Mouse (Mus musculus): ENCODE data around the gene Baz1a.
A peak's percentile ranks its signal among the peaks of the same experiment; 100 is the strongest.

Baz1a gene

DNA sequence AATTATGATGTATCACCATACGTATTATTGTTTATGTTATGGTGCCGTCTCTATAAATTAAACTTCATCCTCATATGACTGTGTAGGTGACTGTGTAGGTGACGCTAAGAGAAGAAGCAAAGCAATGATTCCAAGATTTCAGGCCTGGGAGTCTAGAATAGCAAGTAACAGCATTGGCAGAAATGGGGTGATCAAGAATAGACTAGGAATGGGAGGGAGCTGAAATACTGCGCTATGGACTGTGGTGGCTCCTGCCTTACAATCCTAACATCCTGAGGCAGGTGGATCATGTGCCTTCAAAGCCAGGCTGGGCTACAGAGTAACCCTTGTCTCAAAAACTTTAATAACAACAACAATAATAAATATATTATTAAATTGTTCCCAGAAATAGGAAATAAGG is 19.7 kb downstream of the Baz1a start:
- no peaks in the 10 kb centered on the region for H3K36me3 ChIP-seq (ENCODE audit: control insufficient read depth, insufficient read depth, low read length, poor library complexity, severe bottlenecking)
- no peaks in the 10 kb centered on the region for H3K27me3 ChIP-seq (ENCODE audit: control insufficient read depth, insufficient read depth, low read length, poor library complexity, severe bottlenecking)
- no peak for DNase-seq (ENCODE audit: low read depth, low spot score)

DNA sequence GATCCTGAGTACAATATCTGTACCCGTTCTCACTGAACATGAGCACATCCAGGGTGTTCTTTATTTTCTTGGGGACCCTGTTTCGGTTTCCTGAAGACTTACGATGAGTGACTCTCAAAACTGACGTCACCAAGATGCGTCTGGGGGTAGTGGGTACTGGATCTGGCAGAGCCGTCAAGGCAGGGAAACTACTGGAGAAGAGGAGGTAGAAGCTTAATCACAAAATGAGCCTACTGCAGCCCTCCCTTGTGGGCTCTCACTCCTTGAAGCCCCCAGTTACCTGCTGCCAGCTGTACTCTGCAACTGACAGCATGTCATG is 20.1 kb downstream of the Baz1a start:
- no peak for DNase-seq (ENCODE audit: low read depth, low spot score)
- no peaks in the 10 kb centered on the region for H3K36me3 ChIP-seq (ENCODE audit: control insufficient read depth, insufficient read depth, low read length, poor library complexity, severe bottlenecking)
- H3K27me3 ChIP-seq (ENCODE audit: control insufficient read depth, insufficient read depth, low read length, poor library complexity, severe bottlenecking), result no peaks in the 10 kb centered on the region

DNA sequence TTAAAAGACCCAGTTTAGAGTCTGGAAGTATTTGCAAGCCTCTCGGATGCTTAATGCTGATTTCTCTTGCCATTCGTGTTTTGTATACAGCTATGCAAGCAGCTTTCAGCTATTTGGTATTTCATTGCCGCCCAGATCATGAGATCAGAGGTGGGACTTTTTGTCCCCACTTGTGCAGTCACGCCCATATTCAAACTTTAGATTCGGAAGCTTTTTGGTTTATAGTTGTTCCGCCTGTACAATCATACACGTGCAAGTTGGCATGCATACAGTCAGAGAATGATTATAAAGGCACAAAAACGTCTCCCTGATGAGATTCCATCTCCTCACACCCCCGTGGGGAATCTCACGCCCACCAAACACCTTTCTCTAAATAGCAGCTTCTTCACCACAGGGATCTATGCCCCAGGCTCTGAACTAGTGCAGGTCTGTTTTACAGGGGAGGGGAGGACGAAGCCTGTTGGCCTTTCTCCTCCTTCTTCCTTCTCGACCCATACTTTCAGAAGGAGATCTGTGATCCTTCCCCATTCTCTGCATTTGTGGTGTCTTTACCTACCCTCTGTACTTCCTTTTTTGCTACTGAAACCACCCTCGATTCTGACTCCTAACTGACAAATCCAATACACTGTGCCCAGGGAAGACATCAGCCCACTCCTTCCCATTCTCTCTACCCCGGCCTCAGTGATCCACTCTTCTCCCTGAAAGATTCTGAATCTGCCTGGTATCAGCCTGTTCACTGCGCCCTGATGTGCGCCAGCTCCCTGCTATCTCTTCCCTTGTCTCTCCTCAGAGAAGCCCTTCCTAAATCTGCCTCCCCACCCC is 20.7 kb downstream of the Baz1a start:
- H3K36me3 ChIP-seq (ENCODE audit: control insufficient read depth, insufficient read depth, low read length, poor library complexity, severe bottlenecking), result no peaks in the 10 kb centered on the region
- peak; percentile 68 for DNase-seq (ENCODE audit: low read depth, low spot score)
- no peaks in the 10 kb centered on the region for H3K27me3 ChIP-seq (ENCODE audit: control insufficient read depth, insufficient read depth, low read length, poor library complexity, severe bottlenecking)

DNA sequence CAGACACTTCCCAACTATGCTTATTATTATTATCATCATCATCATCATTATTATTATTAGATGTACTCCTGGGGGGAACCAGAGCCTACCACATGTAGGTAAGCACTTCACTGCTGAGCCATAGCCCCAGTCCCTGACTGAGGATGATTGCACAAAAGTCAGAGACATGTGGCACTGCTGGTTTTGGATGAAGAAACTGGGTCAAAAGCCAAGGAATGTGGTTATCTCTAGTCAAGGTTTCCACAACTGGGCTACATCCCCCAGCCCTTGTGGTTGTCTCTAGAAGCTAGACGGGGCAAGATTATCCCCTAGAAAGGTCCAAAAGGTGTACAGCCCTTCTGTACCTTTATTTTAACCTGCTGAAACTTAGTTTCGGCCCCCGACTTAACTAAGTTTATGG is 21.3 kb downstream of the Baz1a start:
- DNase-seq (ENCODE audit: low read depth, low spot score), result no peak
- H3K36me3 ChIP-seq (ENCODE audit: control insufficient read depth, insufficient read depth, low read length, poor library complexity, severe bottlenecking), result no peaks in the 10 kb centered on the region
- H3K27me3 ChIP-seq (ENCODE audit: control insufficient read depth, insufficient read depth, low read length, poor library complexity, severe bottlenecking), result no peaks in the 10 kb centered on the region

DNA sequence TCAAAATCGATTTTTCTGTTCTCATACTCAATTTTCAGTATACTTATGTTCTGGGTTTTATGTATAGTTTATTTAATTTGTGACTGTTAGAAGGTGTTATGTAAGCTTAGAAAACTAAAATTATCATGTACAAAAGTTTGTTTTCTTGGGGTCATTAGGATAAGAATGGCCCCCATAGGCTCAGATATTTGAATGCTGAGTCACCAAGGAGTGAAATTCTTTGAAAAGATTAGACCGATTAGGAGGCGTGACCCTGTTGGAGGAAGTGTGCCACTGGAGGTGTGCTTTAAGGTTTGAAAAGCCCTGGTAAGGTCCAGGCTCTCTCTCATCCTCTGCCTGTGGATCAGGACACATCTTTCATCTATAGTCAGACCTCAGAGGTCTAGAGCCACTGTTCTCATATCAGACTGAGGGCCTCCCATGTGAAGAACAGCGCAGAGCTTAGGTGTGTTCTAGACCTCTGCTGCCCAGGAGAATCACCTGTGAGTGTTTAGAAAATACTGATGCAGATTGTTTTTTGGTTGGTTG is 25.8 kb downstream of the Baz1a start:
- 0 out of 2 replicates have a peak, but pooled peaks cover 2% of the 10 kb centered on the region for H3K36me3 ChIP-seq (ENCODE audit: control insufficient read depth, insufficient read depth, low read length, poor library complexity, severe bottlenecking)
- H3K27me3 ChIP-seq (ENCODE audit: control insufficient read depth, insufficient read depth, low read length, poor library complexity, severe bottlenecking), result no peaks in the 10 kb centered on the region
- peak; percentile 30 for DNase-seq (ENCODE audit: low read depth, low spot score)

DNA sequence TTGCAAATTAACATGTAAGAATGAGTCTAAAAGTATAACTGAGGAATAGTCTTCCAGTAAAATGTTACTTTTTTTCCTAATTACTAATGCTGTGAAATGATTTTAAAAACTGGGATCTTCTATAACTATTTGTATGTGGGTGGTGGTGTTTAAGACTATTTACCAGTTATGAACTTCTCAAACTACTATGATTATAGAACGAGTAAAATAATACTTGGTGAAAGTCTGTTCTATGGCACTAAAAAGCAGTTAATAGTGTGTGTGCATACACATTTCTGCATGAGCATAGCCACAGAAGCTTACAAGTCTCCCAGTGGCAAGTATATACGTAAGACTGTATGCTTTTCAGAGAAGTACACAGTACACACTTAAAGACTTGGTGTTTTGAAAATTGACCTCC is 27.0 kb downstream of the Baz1a start:
- peaks cover 3% of the 10 kb centered on the region; the same call in 1 of the 2 replicates for H3K36me3 ChIP-seq (ENCODE audit: control insufficient read depth, insufficient read depth, low read length, poor library complexity, severe bottlenecking)
- no peaks in the 10 kb centered on the region for H3K27me3 ChIP-seq (ENCODE audit: control insufficient read depth, insufficient read depth, low read length, poor library complexity, severe bottlenecking)
- no peak for DNase-seq (ENCODE audit: low read depth, low spot score)

DNA sequence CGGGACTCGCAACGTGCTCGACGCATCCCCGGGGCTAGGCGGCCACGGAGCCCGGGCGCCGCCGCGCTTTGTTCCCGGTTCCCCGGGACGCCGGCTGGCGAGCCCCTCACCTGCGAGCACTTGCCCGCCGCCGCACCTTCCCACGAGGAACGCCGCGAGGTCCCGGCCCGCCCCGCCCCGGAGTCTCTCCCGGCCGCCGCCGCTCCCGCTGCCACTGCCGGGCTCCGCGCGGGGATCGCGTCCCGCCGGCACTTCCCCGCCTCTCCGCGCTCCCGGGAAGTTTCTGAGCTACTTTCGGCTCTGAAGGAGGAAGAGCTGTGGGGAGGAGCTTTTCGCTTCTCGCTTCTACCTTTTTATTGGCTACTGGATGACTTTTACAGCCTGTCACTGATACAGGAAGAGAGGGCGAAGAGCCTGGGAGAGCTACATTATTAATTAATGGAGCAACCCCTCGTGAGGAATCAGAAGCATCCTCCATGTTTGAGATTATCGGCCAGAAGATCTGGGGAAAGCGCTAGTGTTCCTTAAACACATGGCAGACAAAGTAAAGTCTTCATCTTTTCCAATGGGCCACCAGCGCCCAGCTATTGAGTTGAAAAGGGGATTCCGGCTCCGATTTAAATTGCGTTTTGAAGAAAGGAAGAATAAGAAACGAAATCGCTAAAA is 28.0 kb downstream of the Baz1a start, which contains the start of gene Gm20403:
TSS of gene Gm20403 (minus strand) at position 478 of the 666 bp plus-strand sequence.
- no peaks in the 10 kb centered on the region for H3K27me3 ChIP-seq (ENCODE audit: control insufficient read depth, insufficient read depth, low read length, poor library complexity, severe bottlenecking)
- peak; percentile 68 for DNase-seq (ENCODE audit: low read depth, low spot score)
- peaks cover 10% of the 10 kb centered on the region; the same call in 1 of the 2 replicates for H3K36me3 ChIP-seq (ENCODE audit: control insufficient read depth, insufficient read depth, low read length, poor library complexity, severe bottlenecking)

DNA sequence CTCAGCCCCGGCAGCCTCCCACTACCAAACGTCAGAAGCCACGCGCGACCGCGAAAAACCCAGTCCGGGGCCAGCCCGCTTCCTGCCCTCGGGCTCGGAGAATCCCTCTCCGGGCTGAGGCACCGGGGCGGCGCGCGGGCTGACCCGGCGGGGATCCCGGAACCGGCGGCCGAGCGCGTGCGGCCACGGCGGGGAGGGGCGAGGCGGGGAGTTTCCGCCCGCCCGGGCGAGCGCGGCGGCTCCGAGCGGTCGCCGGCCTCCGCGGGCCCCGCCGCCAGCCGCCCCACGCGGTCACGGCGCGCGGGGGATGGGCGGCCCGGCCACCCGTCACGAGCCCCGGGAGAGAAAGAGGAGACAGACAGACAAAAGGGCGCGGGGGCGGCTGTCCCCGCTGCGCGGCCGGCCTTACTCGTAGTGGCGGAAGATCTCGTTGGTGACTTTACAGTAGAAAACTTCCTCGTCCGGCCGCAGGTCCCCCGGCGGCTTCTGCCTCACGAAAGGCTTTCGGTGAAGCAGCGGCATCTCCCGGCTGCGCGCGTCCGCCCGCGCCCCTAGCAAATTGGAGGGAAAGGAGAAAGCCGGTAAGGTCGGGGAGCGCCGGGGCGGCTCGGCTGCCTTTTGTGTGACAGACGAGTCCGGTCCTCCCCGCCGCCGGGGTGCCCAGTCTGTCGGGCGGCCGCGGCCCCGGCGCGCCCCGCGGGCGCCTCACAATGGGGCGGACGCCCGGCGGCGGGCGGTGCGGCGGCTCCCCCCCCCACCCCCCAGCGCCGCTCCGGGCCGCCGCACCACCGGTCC is 28.7 kb downstream of the Baz1a start:
- Histone ChIP-seq H3K27me3 (ENCODE audit: control insufficient read depth, insufficient read depth, low read length, poor library complexity, severe bottlenecking) (no peaks in the 10 kb centered on the region), H3K36me3 (ENCODE audit: control insufficient read depth, insufficient read depth, low read length, poor library complexity, severe bottlenecking) (peaks cover 11% of the 10 kb centered on the region; the same call in 1 of the 2 replicates)
- DNase-seq (ENCODE audit: low read depth, low spot score), result peak; percentile 70

DNA sequence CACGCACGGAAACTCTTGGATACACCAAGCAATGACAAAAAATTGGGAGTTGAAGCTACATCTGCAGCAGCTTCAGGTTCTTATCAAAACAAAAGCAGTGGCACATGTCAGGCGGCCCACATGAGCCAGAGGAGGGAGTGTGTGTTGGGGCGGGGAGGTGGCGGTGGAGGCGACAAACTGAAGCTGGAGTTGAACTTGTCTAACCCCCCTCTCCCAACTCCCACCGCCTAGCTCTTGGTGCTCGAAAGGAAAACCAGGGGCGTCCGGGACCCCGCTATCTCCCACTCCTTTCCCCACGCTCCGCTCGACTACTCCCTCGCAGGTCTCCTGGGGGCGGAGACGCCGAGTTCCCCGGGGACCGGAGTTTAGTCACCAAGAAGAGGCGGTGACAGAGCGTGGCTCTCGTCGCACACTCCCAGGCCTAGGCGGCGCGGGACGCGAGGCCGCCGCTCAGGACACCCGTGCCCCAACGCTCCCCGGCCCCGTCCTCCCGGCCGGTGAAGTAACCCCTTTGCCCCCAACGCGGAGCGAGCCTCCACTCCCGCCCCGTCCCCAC is 29.4 kb downstream of the Baz1a start:
- peak; percentile 84 for DNase-seq (ENCODE audit: low read depth, low spot score)

DNA sequence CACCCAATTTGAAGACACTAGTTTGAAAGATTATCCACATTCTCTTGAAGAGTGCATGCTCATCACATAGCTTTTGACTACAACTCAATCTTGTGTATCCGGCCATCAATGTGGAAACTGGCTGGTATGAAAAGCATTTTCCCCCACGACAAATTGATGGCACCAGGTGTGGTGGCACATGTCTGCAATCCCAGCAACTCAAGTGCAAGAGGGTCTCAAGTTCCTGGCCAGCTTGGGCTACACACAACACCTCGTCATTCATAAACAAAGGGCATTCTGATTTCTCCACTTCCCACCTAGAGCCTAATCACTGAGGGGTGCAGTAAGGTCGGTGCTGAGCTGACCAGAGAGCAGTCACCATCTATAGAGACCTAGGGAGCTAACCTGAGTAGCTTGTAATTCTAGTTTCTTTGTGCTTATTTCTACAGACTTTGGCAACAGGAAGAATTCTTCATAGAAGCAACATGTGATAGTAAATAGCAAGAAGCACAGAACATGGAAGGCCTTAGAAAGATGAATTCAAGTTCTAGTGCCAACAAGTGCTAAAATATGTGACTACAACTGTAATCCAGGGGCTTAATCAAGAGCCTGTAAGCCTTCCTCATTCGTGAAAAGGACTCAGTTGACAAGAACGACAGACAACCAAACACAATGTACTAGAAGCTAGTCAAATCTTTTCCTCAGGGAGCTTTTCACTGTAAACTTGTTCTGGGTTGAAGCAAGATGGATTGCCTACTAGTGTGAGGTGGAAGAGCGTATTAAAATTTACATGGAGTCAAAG is 31.0 kb downstream of the Baz1a start:
- Histone ChIP-seq H3K36me3 (ENCODE audit: control insufficient read depth, insufficient read depth, low read length, poor library complexity, severe bottlenecking) (peaks cover 11% of the 10 kb centered on the region; the same call in 1 of the 2 replicates), H3K27me3 (ENCODE audit: control insufficient read depth, insufficient read depth, low read length, poor library complexity, severe bottlenecking) (no peaks in the 10 kb centered on the region)
- no peak for DNase-seq (ENCODE audit: low read depth, low spot score)

More for the DNA sequence above, 29.4 kb downstream of the Baz1a start:
- peaks cover 11% of the 10 kb centered on the region; the same call in 1 of the 2 replicates for H3K36me3 ChIP-seq (ENCODE audit: control insufficient read depth, insufficient read depth, low read length, poor library complexity, severe bottlenecking)
- H3K27me3 ChIP-seq (ENCODE audit: control insufficient read depth, insufficient read depth, low read length, poor library complexity, severe bottlenecking), result no peaks in the 10 kb centered on the region

DNA sequence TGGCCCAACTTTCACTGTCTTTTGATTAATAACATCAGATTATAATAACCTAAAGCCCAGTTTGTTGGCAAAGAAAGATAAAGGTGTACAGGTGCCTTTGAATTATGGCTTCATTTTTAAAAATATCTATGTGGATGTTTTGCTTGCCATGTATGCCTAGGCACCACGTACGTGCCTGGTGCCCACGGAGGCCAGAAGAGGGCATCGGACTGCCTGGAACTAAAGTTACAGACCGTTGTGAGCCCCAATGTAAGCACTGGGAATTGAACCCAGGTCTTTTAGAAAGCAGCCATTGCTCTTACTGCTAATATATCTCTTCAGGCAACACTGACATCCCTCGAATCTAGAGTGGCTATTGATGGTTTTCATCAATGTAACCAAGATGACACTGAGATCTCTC is 32.2 kb downstream of the Baz1a start:
- Histone ChIP-seq H3K27me3 (ENCODE audit: control insufficient read depth, insufficient read depth, low read length, poor library complexity, severe bottlenecking) (no peaks in the 10 kb centered on the region), H3K36me3 (ENCODE audit: control insufficient read depth, insufficient read depth, low read length, poor library complexity, severe bottlenecking) (peaks cover 11% of the 10 kb centered on the region; the same call in 1 of the 2 replicates)
- no peak for DNase-seq (ENCODE audit: low read depth, low spot score)

DNA sequence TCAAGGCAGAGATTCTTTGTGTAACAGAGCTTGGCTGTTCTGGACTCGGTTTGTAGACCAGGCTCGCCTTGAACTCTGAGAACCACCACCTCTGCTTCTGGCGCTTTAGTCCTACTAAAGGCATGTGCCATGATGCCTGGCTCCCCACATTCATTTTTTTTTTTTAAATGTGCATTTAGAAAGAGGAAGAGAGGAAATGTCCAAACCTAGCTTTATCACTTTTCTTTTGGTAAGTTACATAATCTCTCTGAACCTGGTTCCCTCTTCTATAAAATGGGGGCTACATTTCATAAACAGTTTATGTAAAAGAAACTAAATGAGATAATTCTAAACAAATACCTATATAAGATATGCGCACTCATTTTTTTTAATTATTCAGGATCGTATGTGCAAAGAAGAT is 33.2 kb downstream of the Baz1a start:
- Histone ChIP-seq H3K36me3 (ENCODE audit: control insufficient read depth, insufficient read depth, low read length, poor library complexity, severe bottlenecking) (peaks cover 11% of the 10 kb centered on the region; the same call in 1 of the 2 replicates), H3K27me3 (ENCODE audit: control insufficient read depth, insufficient read depth, low read length, poor library complexity, severe bottlenecking) (no peaks in the 10 kb centered on the region)
- DNase-seq (ENCODE audit: low read depth, low spot score), result no peak

DNA sequence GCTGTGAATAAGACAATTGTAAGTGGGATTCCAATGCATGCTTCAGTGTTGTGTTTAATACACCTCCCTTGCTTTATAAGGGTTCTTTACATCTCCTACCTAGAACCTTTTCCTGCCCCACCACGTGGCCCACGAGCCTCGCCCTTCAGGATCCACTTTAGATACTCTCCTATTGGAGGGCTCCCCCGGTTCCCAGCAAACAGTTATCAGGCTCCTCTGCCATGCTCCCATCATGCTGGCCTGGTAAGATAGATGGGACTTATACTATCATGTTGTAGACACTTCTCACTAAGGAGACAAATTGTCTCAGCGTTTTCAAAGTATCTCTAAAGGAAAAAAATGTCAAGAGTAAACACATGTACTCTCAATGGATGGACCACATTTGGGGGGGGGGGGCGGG is 33.6 kb downstream of the Baz1a start:
- Histone ChIP-seq H3K36me3 (ENCODE audit: control insufficient read depth, insufficient read depth, low read length, poor library complexity, severe bottlenecking) (peaks cover 11% of the 10 kb centered on the region; the same call in 1 of the 2 replicates), H3K27me3 (ENCODE audit: control insufficient read depth, insufficient read depth, low read length, poor library complexity, severe bottlenecking) (no peaks in the 10 kb centered on the region)
- DNase-seq (ENCODE audit: low read depth, low spot score), result no peak

DNA sequence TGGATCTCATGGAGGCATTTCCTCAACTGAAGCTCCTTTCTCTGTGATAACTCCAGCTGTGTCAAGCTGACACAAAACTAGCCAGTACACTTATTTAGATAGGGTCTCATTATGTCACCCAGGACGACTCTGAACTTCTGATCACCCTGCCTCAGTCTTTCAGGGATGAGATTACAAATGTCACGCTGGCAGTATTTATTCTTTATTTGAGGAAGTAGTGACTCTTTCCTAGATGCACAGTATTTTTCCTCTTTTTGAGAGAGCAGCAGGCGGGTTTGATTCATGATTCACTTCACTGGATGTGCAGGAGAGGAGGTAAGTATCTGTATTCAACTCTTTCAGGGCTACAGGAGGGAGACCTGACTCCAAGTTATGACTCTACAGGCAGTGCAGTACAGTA is 45.1 kb downstream of the Baz1a start:
- DNase-seq (ENCODE audit: low read depth, low spot score), result no peak
- Histone ChIP-seq H3K27me3 (ENCODE audit: control insufficient read depth, insufficient read depth, low read length, poor library complexity, severe bottlenecking) (no peaks in the 10 kb centered on the region), H3K36me3 (ENCODE audit: control insufficient read depth, insufficient read depth, low read length, poor library complexity, severe bottlenecking) (peaks cover 13% of the 10 kb centered on the region)

Data from splenic B cell, adult 2 months (primary cell).